Mouse (Mus musculus) ES-Bruce4 (cell line): ENCODE measurements around the gene Elf4.

Experiments used
- CTCF ChIP-seq: IDR thresholded peaks from one replicate; pipeline ENCODE4 v1.8.1; 2011; ENCODE audit warnings: low read depth, low read length
- POLR2A ChIP-seq: IDR thresholded peaks from one replicate; pipeline ENCODE4 v1.8.1; 2011; ENCODE audit warnings: low read length; ENCODE audit not compliant: insufficient read depth

GRCm38 (mm10) chrX:48441954-48442353, 21.0 kb downstream of the Elf4 start:
- TF ChIP-seq CTCF (no peak), POLR2A (no peak)
